Mouse (Mus musculus) E14TG2a.4 (cell line): ENCODE results near the gene Trpm1.

Experiments used
- CTCF ChIP-seq: conservative IDR thresholded peaks from 2 replicates; pipeline ENCODE4 v1.5.1; 2014; ENCODE audit warnings: low read length
- NANOG ChIP-seq: IDR thresholded peaks from 2 replicates; pipeline ENCODE4 v1.6.1; 2014; ENCODE audit warnings: borderline replicate concordance, low read length, mixed read lengths
- POU5F1 ChIP-seq: IDR thresholded peaks from 2 replicates; pipeline ENCODE4 v1.6.1; 2014; ENCODE audit warnings: low read length, borderline replicate concordance

- TF ChIP-seq CTCF (no peak), NANOG (no peak), POU5F1 (no peak)
These were observed 85.6 kb downstream of the Trpm1 start for GRCm38 (mm10) chr7:64239138-64239805.
